Mouse (Mus musculus) bone marrow macrophage, adult 2 months (primary cell): ENCODE measurements at regions not wholly inside any gene's neighbourhood (a gene's known extent, or its start where the extent isn't known, plus 50 kb on each side); places are given as distances from the start of the nearest gene placed in this dataset.

Experiments used
- H3K27ac ChIP-seq: 2 replicates; pipeline ENCODE4 v1.5.1; 2012; ENCODE audit warnings: low read depth, low read length; ENCODE audit not compliant: insufficient read depth
- H3K4me1 ChIP-seq: 2 replicates; pipeline ENCODE4 v1.6.1; 2012; ENCODE audit warnings: low read length; ENCODE audit not compliant: control insufficient read depth, insufficient read depth
- H3K4me3 ChIP-seq: 2 replicates; pipeline ENCODE4 v1.5.1; 2012; ENCODE audit warnings: mild to moderate bottlenecking, low read length, moderate library complexity; ENCODE audit not compliant: insufficient read depth
- CTCF ChIP-seq: IDR thresholded peaks from 2 replicates; pipeline ENCODE4 v1.5.1; 2012; ENCODE audit warnings: low read depth, mild to moderate bottlenecking, low read length, moderate library complexity
- POLR2A ChIP-seq: IDR thresholded peaks from 2 replicates; pipeline ENCODE4 v1.6.1; 2012; ENCODE audit warnings: mild to moderate bottlenecking, low read depth, low read length, borderline replicate concordance

DNA sequence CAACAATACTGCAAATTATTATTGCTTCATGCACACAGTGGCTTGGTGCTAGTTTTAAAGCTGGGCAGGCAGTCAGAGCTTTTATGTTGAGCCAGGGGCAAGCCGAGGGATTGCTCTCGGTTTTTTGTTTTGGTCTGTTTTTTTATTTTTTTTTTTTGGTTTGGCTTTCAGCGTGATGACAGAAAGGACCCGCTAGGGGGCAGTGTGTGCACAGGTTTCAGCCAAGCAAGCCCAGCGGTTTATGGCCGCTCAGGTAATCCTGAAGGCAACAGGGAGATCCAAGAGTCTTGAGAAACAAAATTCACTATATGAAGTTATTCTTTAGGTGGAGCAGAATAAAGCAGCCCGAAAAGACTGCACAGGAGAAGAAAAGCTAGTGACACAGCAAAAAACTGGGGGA is 261.6 kb upstream of the Pard3b start:
- no peak overlapping the region for H3K4me3 ChIP-seq
- H3K4me1 ChIP-seq: no peaks in the 10 kb centered on the region
- no peak for TF ChIP-seq POLR2A
- peak; percentile 89 for TF ChIP-seq CTCF
- no peak overlapping the region for H3K27ac ChIP-seq

GRCm38 (mm10) chr1:61378240-61378639 is 260.4 kb upstream of the Pard3b start:
- TF ChIP-seq POLR2A: no peak
- TF ChIP-seq CTCF: no peak
- Histone ChIP-seq H3K4me3 (no peak overlapping the region), H3K4me1 (no peaks in the 10 kb centered on the region), H3K27ac (no peak overlapping the region)

DNA sequence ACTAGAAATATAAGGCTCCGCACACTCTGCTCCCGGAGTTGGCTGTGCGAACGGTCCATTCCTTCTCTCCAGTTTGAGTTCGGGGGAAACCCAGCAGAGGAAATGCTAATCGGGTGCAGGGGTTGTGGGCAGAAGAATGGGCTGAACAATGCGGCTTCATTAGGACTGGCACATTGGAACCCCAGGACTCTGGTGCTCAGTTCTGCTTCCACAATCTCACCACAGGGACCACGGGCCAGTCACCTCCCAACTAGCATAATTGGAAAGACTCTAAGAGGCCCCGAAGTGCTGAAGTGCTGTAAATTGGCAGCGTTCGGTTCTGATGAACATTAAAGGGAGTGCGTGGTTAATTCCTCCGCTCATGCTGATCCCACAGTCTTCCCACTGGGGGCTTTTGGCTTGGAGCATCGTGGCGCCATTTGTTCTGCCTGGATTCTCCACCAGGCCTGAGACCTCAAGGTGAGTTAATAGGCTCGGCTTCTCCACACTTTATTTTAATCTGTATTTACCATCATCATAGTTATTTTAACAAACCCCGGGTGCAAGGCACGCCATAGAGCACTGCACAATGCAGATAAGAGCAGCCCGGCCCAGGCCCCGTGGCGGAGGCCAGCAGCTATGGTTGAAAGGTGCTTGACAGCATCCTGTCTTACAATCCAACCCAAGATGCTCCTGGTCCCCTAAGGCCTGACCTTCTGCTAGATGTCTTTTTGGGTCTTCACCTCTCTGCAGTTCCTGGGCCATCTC is 258.7 kb upstream of the Pard3b start:
- no peak overlapping the region for H3K4me3 ChIP-seq
- no peak overlapping the region for H3K27ac ChIP-seq
- no peaks in the 10 kb centered on the region for H3K4me1 ChIP-seq
- TF ChIP-seq CTCF (no peak), POLR2A (no peak)

- no peak overlapping the region for H3K4me3 ChIP-seq
- H3K27ac ChIP-seq: no peak overlapping the region
- no peaks in the 10 kb centered on the region for H3K4me1 ChIP-seq
- TF ChIP-seq POLR2A: no peak
- TF ChIP-seq CTCF: no peak
Measured at GRCm38 (mm10) chr1:61387587-61387986, 251.0 kb upstream of the Pard3b start.

DNA sequence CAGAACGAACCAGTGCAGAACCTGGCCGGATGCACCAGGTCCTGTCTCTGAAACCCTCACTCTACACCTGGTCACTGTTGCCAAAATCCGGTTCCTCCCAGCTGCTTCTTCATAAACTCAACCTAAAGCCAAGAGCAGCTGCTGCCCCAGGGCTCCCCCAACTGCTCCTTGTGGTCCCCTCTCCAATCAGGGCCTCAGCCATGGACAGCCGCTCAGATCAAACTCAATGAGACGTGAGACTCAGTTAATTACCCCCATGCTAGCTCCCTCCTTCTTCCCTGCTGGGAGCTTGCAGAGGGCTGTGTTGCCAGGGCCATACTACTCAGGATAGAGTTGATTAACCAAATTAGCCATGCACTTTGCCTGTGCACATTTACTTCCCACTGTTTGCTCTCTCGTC is 240.8 kb upstream of the Pard3b start:
- no peak overlapping the region for H3K4me3 ChIP-seq
- no peak overlapping the region for H3K27ac ChIP-seq
- no peak for TF ChIP-seq POLR2A
- TF ChIP-seq CTCF: no peak
- no peaks in the 10 kb centered on the region for H3K4me1 ChIP-seq

DNA sequence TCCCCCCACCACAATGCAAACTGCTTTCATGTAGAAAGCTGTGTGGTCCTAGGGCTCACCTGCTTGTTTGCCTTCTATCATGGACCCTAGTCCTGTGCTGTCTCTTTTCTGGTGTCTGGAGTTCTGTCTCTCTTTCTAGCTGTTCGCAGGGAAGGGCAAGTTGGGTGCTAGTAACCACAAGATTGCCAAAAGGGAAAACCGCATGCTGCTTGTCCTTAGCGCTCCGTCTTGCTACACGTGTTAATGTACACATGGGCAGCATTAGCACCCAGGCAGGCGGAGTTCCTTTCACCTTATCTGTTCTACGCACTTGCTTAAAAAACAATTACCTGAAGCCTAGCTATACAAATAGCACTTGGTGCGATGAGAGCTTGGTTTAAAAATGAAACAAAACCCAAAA is 236.3 kb upstream of the Pard3b start:
- TF ChIP-seq POLR2A (no peak), CTCF (no peak)
- peak overlapping the region; percentile 20; the same call in 1 of the 2 replicates for H3K4me3 ChIP-seq
- H3K27ac ChIP-seq: no peak overlapping the region
- H3K4me1 ChIP-seq: no peaks in the 10 kb centered on the region

- Histone ChIP-seq H3K27ac (no peak overlapping the region), H3K4me3 (no peak overlapping the region), H3K4me1 (no peaks in the 10 kb centered on the region)
- no peak for TF ChIP-seq CTCF
- TF ChIP-seq POLR2A: no peak
Measured at GRCm38 (mm10) chr1:61407201-61407600, 231.4 kb upstream of the Pard3b start.

DNA sequence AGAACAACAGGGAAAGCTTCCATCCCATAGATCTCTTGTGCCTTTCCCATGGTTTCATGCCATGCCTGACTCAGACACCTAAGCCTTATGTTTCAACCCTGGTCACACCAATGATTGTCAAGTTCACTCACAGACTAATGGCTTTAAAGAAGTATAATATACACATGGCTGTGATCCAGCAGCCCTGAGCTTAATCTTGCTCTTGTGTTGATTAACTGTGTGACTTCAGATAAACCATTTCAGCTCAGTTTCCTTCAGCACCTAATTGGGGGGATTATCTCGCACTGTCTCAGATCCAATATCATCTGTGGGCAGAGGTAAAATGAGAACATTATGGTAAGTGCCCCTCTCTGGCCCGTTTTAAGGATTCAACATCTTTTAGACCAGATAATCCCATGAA is 223.9 kb upstream of the Pard3b start:
- TF ChIP-seq POLR2A (no peak), CTCF (no peak)
- Histone ChIP-seq H3K4me1 (no peaks in the 10 kb centered on the region), H3K27ac (no peak overlapping the region), H3K4me3 (no peak overlapping the region)

GRCm38 (mm10) chr1:61415426-61416195 is 223.0 kb upstream of the Pard3b start:
- H3K4me3 ChIP-seq: no peak overlapping the region
- TF ChIP-seq POLR2A (no peak), CTCF (no peak)
- no peak overlapping the region for H3K27ac ChIP-seq
- H3K4me1 ChIP-seq: no peaks in the 10 kb centered on the region

GRCm38 (mm10) chr1:61418396-61418795 is 220.2 kb upstream of the Pard3b start:
- Histone ChIP-seq H3K27ac (no peak overlapping the region), H3K4me1 (no peaks in the 10 kb centered on the region), H3K4me3 (no peak overlapping the region)
- no peak for TF ChIP-seq POLR2A
- TF ChIP-seq CTCF: no peak
